Mouse (Mus musculus): ENCODE measurements around the gene Ccdc13. TPM values are rescaled to one million over a fixed set of nuclear protein-coding genes. Genes with fewer than 3 reads are reported as not detected.

The Ccdc13 gene
- total and polyA plus RNA-seq, 3 experiments = not detected

GRCm38 (mm10) chr9:121820765-121821164, 18.5 kb downstream of the Ccdc13 start:
- TF ChIP-seq UBTF (IDR thresholded peaks at IDR 0.05; ENCODE audit: borderline replicate concordance, insufficient read depth, low read depth, low read length) (no peak), ZC3H11A (IDR thresholded peaks at IDR 0.05; ENCODE audit: low read depth, low read length) (no peak), CHD1 (IDR thresholded peaks at IDR 0.05; ENCODE audit: low read depth, low read length) (no peak), GABPA (IDR thresholded peaks at IDR 0.05; ENCODE audit: low read depth, low read length) (no peak), NRF1 (IDR thresholded peaks at IDR 0.05; ENCODE audit: insufficient read depth, low read depth, low read length, poor library complexity, severe bottlenecking) (no peak), TAL1 (IDR thresholded peaks at IDR 0.05; ENCODE audit: low read length) (no peak), BHLHE40 (IDR thresholded peaks at IDR 0.05; ENCODE audit: borderline replicate concordance, low read depth, low read length) (no peak), ETS1 (IDR thresholded peaks at IDR 0.05; ENCODE audit: low read depth, low read length) (no peak), JUND (IDR thresholded peaks at IDR 0.05; ENCODE audit: low read depth, low read length) (no peak), KAT2A (conservative IDR thresholded peaks at IDR 0.05; ENCODE audit: low read depth, low read length) (no peak), MXI1 (IDR thresholded peaks at IDR 0.05; ENCODE audit: low read depth, low read length) (no peak), ZNF384 (IDR thresholded peaks at IDR 0.05; ENCODE audit: low read depth, low read length) (no peak)
- Histone ChIP-seq H3K9me3 (replicated peaks; ENCODE audit: insufficient read depth, low read length) (no peaks in the 10 kb centered on the region), H3K79me2 (ENCODE audit: control insufficient read depth, insufficient read depth, low read length, poor library complexity) (no peaks in the 10 kb centered on the region), H3K36me3 (ENCODE audit: control insufficient read depth in 1 of 2, insufficient read depth in 2 of 2, low read length in 2 of 2) (no peaks in the 10 kb centered on the region), H3K9ac (ENCODE audit: control insufficient read depth, low read depth, low read length, poor library complexity, severe bottlenecking) (no peak overlapping the region), H3K27ac (ENCODE audit: control insufficient read depth, low read depth, low read length) (no peak overlapping the region), H3K4me1 (ENCODE audit: control insufficient read depth in 1 of 2, insufficient read depth in 2 of 2, low read length in 2 of 2) (no peaks in the 10 kb centered on the region), H3K27me3 (ENCODE audit: control insufficient read depth in 1 of 2, insufficient read depth in 2 of 2, low read length in 2 of 2) (peaks cover 0 to 2% of the 10 kb centered on the region in 2 experiments; a peak in 2 of 4 replicates), H3K4me3 (ENCODE audit: control insufficient read depth in 1 of 2, insufficient read depth in 1 of 2, low read depth in 2 of 2, low read length in 2 of 2) (no peak overlapping the region)
- no peak for DNase-seq (ENCODE audit: low read depth, low spot score)

DNA sequence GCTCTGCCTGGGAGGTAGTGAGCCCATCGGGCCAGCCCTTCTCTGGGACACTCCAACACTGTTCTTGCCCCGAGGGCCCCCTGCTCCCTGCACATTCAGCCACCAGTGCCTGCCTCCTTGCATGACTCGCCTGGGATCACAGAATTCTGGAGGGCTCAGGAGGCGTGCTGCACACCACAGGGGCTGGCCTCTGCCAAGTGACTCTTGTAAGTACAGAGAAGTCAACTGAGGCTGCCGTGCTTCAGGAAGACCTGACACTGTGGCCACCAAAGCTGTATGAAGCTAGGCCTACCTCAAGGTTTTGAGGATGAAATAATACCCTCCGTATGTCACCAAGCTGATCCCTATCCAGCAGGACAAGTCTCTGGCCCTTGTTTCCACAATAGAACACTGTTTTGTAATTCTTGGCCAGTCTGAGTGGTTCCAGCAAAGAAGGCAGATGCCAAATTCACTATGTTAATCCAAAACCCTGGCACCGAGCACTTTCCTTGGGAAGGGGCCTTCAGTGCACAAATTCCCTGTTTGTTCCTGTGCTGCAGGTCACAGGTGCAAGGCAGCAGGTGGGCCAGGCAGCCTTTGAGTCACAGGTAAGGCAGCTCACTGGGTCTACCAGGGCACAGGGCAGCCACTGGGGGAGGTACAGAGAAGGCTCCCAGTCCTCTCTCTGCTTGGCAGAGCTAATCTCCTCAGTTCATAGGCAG, 19.3 kb downstream of the Ccdc13 start:
- H3K27ac ChIP-seq (ENCODE audit: control insufficient read depth, low read depth, low read length) = no peak overlapping the region
- peaks cover 0 to 2% of the 10 kb centered on the region in 2 experiments; a peak in 2 of 4 replicates for H3K27me3 ChIP-seq (ENCODE audit: control insufficient read depth in 1 of 2, insufficient read depth in 2 of 2, low read length in 2 of 2)
- H3K36me3 ChIP-seq (ENCODE audit: control insufficient read depth in 1 of 2, insufficient read depth in 2 of 2, low read length in 2 of 2) = no peaks in the 10 kb centered on the region
- H3K79me2 ChIP-seq (ENCODE audit: control insufficient read depth, insufficient read depth, low read length, poor library complexity) = no peaks in the 10 kb centered on the region
- H3K9ac ChIP-seq (ENCODE audit: control insufficient read depth, low read depth, low read length, poor library complexity, severe bottlenecking) = no peak overlapping the region
- TF ChIP-seq HCFC1 (IDR thresholded peaks at IDR 0.05; ENCODE audit: low read depth, low read length) (no peak), ZC3H11A (IDR thresholded peaks at IDR 0.05; ENCODE audit: low read depth, low read length) (no peak), TAL1 (IDR thresholded peaks at IDR 0.05; ENCODE audit: low read length) (no peak), ZKSCAN1 (IDR thresholded peaks at IDR 0.05; ENCODE audit: low read depth, low read length) (no peak), SIN3A (IDR thresholded peaks at IDR 0.05; ENCODE audit: low read length) (no peak), RAD21 (IDR thresholded peaks at IDR 0.05; ENCODE audit: low read depth, low read length) (no peak), MEF2A (IDR thresholded peaks at IDR 0.05; ENCODE audit: extremely low read depth, insufficient replicate concordance, low read depth, low read length, poor library complexity, severe bottlenecking) (no peak), NELFE (IDR thresholded peaks at IDR 0.05; ENCODE audit: low read depth, low read length) (no peak), CHD1 (IDR thresholded peaks at IDR 0.05; ENCODE audit: low read depth, low read length) (no peak), JUND (IDR thresholded peaks at IDR 0.05; ENCODE audit: low read depth, low read length) (no peak), MYC (IDR thresholded peaks at IDR 0.05; ENCODE audit: low read depth, low read length) (no peak), USF1 (IDR thresholded peaks at IDR 0.05; ENCODE audit: low read depth, low read length) (no peak), UBTF (IDR thresholded peaks at IDR 0.05; ENCODE audit: borderline replicate concordance, insufficient read depth, low read depth, low read length) (no peak), CHD2 (IDR thresholded peaks at IDR 0.05; ENCODE audit: low read length) (no peak)
- no peaks in the 10 kb centered on the region for H3K9me3 ChIP-seq (replicated peaks; ENCODE audit: insufficient read depth, low read length)
- no peak overlapping the region for H3K4me3 ChIP-seq (ENCODE audit: control insufficient read depth in 1 of 2, insufficient read depth in 1 of 2, low read depth in 2 of 2, low read length in 2 of 2)
- no peak for DNase-seq (ENCODE audit: low read depth, low spot score)
- no peaks in the 10 kb centered on the region for H3K4me1 ChIP-seq (ENCODE audit: control insufficient read depth in 1 of 2, insufficient read depth in 2 of 2, low read length in 2 of 2)
